Mouse (Mus musculus) erythroblast, embryonic 14.5 days (primary cell): ENCODE data around the gene 4921517D22Rik.

Experiments
- GATA1 ChIP-seq: IDR thresholded peaks from 2 replicates; pipeline ENCODE4 v1.6.1; 2012; ENCODE audit warnings: low read length, inconsistent platforms, mixed read lengths
- TAL1 ChIP-seq: IDR thresholded peaks from 3 replicates; pipeline ENCODE4 v1.6.1; 2012; ENCODE audit warnings: low read length, inconsistent platforms, mixed read lengths

GRCm38 (mm10) chr13:59741697-59742096, 47.8 kb upstream of the 4921517D22Rik start:
- TF ChIP-seq GATA1 (no peak), TAL1 (no peak)
